Mouse (Mus musculus) heart, adult 2 months (tissue): ENCODE data around the gene Abo. TPM values are rescaled to one million over a fixed set of nuclear protein-coding genes. Genes with fewer than 3 reads are reported as not detected.

Source experiments
- DNase-seq, 2 experiments: peaks; one replicate each; pipeline ENCODE4 v3.0.0; 2021
- H3K27ac ChIP-seq: fragments of 200-600 bp; 2 replicates; pipeline ENCODE4 v1.8.1; 2022
- H3K27me3 ChIP-seq: fragments of 200-500 bp; 2 replicates; pipeline ENCODE4 v1.6.1; 2012; ENCODE audit warnings: mild to moderate bottlenecking, low read length, inconsistent platforms, mixed read lengths; ENCODE audit not compliant: control insufficient read depth, insufficient read depth
- H3K36me3 ChIP-seq: fragments of 200-500 bp; 2 replicates; pipeline ENCODE4 v1.6.1; 2012; ENCODE audit warnings: low read length, inconsistent platforms; ENCODE audit not compliant: control insufficient read depth, insufficient read depth
- H3K4me1 ChIP-seq: fragments of 200-500 bp; 2 replicates; pipeline ENCODE4 v1.6.1; 2011; ENCODE audit warnings: low read length; ENCODE audit not compliant: control insufficient read depth, insufficient read depth
- H3K4me3 ChIP-seq: fragments of 200-600 bp; 2 replicates; pipeline ENCODE4 v1.8.1; 2022
- H3K79me2 ChIP-seq: fragments of 200-500 bp; replicated peaks from 2 replicates; pipeline ENCODE4 v1.6.1; 2012; ENCODE audit warnings: mild to moderate bottlenecking, inconsistent platforms, low read length, moderate library complexity, mixed read lengths; ENCODE audit not compliant: control insufficient read depth, insufficient read depth
- H3K9ac ChIP-seq: fragments of 200-500 bp; 2 replicates; pipeline ENCODE4 v1.6.1; 2012; ENCODE audit warnings: low read depth, mild to moderate bottlenecking, control low read depth, inconsistent platforms, low read length, mixed read lengths
- CTCF ChIP-seq: fragments of 200-600 bp; IDR thresholded peaks from 2 replicates; pipeline ENCODE4 v1.8.1; 2022; ENCODE audit warnings: antibody characterized with exemption, mild to moderate bottlenecking, moderate library complexity
- EP300 ChIP-seq: fragments of 200-500 bp; IDR thresholded peaks from 2 replicates; pipeline ENCODE4 v1.6.1; 2011; ENCODE audit warnings: low read depth, low read length, control low read depth; ENCODE audit not compliant: insufficient read depth
- POLR2A ChIP-seq: fragments of 200-500 bp; IDR thresholded peaks from 2 replicates; pipeline ENCODE4 v1.6.1; 2011; ENCODE audit warnings: mild to moderate bottlenecking, low read depth, low read length, control low read depth; ENCODE audit not compliant: insufficient read depth
- WGBS: fragments of 180-500 bp; shearing (Covaris S2); methylation state at CpG from one replicate; pipeline ENCODE4 v1.1.7; 2018; 5-methylcytosine and 5-hydroxymethylcytosine counted together
- intact Hi-C: fragments of 180-260 bp; cut with DNase I; formaldehyde crosslinking; loops from one replicate; pipeline ENCODE4 v1.15.1; 2025
- polyA plus RNA-seq: library from polyadenylated mRNA; depleted of rRNA; stranded (reverse); fragments of >200 nt; gene quantifications from 2 replicates; pipeline ENCODE4 v1.2.3, GENCODE M21; 2012
- total RNA-seq, 2 experiments: library from RNA; stranded (reverse); gene quantifications; 2 replicates each; pipeline ENCODE4 v1.2.3; 2021

Gene Abo
- total and polyA plus RNA-seq, 3 experiments: not detected

GRCm38 (mm10) chr2:26905936-26906335, 41.2 kb upstream of the Abo start:
- intact Hi-C loops: loop anchor here (10.0 kb wide), 2 partner anchors 261 to 461 kb away; partner anchors contain the start of gene Sec16a
- no peaks in the 10 kb centered on the region for H3K36me3 ChIP-seq
- H3K79me2 ChIP-seq: peaks cover 2% of the 10 kb centered on the region; the same call in 1 of the 2 replicates
- TF ChIP-seq POLR2A: no peak
- no peak for TF ChIP-seq CTCF
- no peak for TF ChIP-seq EP300
- no peaks in the 10 kb centered on the region for H3K27me3 ChIP-seq
- H3K9ac ChIP-seq: no peak overlapping the region
- no peak overlapping the region for H3K27ac ChIP-seq
- peaks cover 10% of the 10 kb centered on the region for H3K4me1 ChIP-seq
- 89% methylated on average over 2 of the region's 2 CpGs for WGBS
- no peak overlapping the region for H3K4me3 ChIP-seq
- DNase-seq: no peak

DNA sequence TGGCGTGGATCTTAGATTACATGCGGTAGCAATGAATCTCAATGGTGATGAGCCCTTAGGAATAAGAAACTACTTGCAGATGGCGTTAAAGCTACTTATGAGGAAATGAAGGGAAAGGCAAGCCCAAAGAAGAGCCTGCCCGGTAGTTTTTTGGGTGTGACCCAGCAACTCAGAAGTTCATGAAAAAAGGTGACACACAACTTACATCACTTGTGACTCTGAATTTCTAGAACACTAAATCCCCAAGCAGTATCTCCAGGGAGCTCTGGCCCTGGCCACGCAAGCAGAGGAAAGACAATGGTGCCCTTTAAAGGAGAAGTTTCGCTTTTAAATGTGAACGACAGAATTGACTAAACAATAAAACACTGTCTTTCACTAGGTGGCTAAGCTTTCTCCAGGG, 38.5 kb upstream of the Abo start:
- Histone ChIP-seq H3K27ac (peak overlapping the region; percentile 83), H3K27me3 (no peaks in the 10 kb centered on the region), H3K4me1 (peaks cover 6% of the 10 kb centered on the region), H3K4me3 (peak overlapping the region; percentile 75), H3K36me3 (no peaks in the 10 kb centered on the region; the same call in 1 of the 2 replicates), H3K79me2 (no peaks in the 10 kb centered on the region; the same call in 1 of the 2 replicates), H3K9ac (peak overlapping the region; percentile 60)
- WGBS: 6% methylated on average over 7 of the region's 7 CpGs
- TF ChIP-seq EP300 (no peak), POLR2A (no peak), CTCF (no peak)
- intact Hi-C loops: loop anchor here (2.0 to 10.0 kb wide), 3 partner anchors 61 to 459 kb away; partner anchors contain the start of genes Rexo4 and Sec16a
- DNase-seq: no peak

DNA sequence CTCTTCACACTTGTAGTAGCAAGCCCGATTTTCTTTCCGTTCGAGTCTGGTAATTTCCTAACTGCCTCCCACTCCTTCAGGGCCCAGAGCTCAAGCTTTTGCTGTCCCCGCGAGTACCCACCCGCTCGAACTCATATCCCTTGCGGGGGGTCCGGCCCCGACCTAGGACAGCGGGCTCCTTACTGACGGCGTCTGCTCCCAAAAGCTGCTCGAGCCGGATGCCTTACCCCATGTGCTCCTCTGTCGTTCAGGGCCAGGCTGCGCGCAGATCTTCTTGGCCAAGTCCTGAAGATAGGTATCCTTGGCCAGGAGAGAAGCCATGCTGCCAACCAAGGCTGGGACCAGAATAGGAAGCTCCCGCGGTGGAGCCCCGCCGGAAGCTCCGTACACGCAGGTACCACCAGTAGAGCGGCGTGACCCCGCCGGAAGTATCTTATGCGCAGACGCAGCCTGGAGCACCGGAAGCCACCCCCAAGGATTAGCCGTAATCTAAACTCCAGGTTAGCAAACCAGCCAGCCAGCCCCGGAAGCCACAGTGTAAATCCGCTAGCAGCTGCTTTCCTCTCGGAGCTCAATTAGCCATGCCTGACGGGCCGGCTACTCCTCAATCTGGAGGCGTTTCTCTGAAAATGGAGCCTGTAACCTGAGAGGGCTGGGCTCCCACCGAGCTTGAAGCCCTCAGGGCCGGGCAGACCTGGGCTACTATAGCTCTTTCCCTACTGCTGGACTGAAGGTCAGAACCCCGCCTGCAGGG, 37.9 kb upstream of the Abo start, which contains the start of gene Surf6:
Gene Surf6, minus strand, starts transcription at position 413 of the 754 bp plus-strand sequence.
- peak within 1 kb of the TSS; percentile 75 for H3K4me3 ChIP-seq
- no peaks in the 10 kb centered on the region; the same call in 1 of the 2 replicates for H3K36me3 ChIP-seq
- under 1% methylated on average over 41 of the region's 41 CpGs for WGBS
- intact Hi-C loops: loop anchor here (2.0 to 10.0 kb wide), 3 partner anchors 62 to 458 kb away; partner anchors contain the start of genes Rexo4 and Sec16a
- TF ChIP-seq CTCF: no peak
- TF ChIP-seq EP300: peak; percentile 69
- TF ChIP-seq POLR2A: peak; percentile 61; the same call in 1 of the 2 replicates
- H3K79me2 ChIP-seq: no peaks in the 10 kb centered on the region
- peak within 1 kb of the TSS; percentile 60 for H3K9ac ChIP-seq
- peaks cover 6% of the 10 kb centered on the region for H3K4me1 ChIP-seq
- no peaks in the 10 kb centered on the region for H3K27me3 ChIP-seq
- peak within 1 kb of the TSS; percentile 83 for H3K27ac ChIP-seq
- peak; percentile 94 to 96 for DNase-seq

GRCm38 (mm10) chr2:26901834-26902400, 37.1 kb upstream of the Abo start:
- no peak for TF ChIP-seq EP300
- TF ChIP-seq CTCF: no peak
- no peak for TF ChIP-seq POLR2A
- DNase-seq: no peak
- no peaks in the 10 kb centered on the region for H3K79me2 ChIP-seq
- no peaks in the 10 kb centered on the region for H3K27me3 ChIP-seq
- peak overlapping the region; percentile 83; the same call in 1 of the 2 replicates for H3K27ac ChIP-seq
- 9% methylated on average over 7 of the region's 7 CpGs for WGBS
- H3K9ac ChIP-seq: peak overlapping the region; percentile 15; the same call in 1 of the 2 replicates
- intact Hi-C loops: loop anchor here (2.0 to 10.0 kb wide), 3 partner anchors 63 to 457 kb away; partner anchors contain the start of genes Rexo4 and Sec16a
- H3K4me3 ChIP-seq: peak overlapping the region; percentile 75
- H3K36me3 ChIP-seq: no peaks in the 10 kb centered on the region; the same call in 1 of the 2 replicates
- H3K4me1 ChIP-seq: peaks cover 6% of the 10 kb centered on the region

GRCm38 (mm10) chr2:26900731-26901130, 36.0 kb upstream of the Abo start:
- no peaks in the 10 kb centered on the region for H3K27me3 ChIP-seq
- no peak for DNase-seq
- H3K4me1 ChIP-seq: peaks cover 6% of the 10 kb centered on the region
- no peak overlapping the region for H3K9ac ChIP-seq
- WGBS: 20% methylated on average over 1 of the region's 1 CpGs
- intact Hi-C loops: loop anchor here (10.0 kb wide), 2 partner anchors 256 to 456 kb away; partner anchors contain the start of gene Sec16a
- H3K79me2 ChIP-seq: no peaks in the 10 kb centered on the region
- TF ChIP-seq CTCF (no peak), EP300 (no peak), POLR2A (no peak)
- no peak overlapping the region for H3K4me3 ChIP-seq
- H3K27ac ChIP-seq: no peak overlapping the region
- H3K36me3 ChIP-seq: no peaks in the 10 kb centered on the region; the same call in 1 of the 2 replicates
